Mouse (Mus musculus): ENCODE data around the gene Tceanc2. TPM values are rescaled to one million over a fixed set of nuclear protein-coding genes. Genes with fewer than 3 reads are reported as not detected.

Tceanc2 gene
- polyA plus RNA-seq, 1 experiment from 2014 or later: 28.8 TPM

DNA sequence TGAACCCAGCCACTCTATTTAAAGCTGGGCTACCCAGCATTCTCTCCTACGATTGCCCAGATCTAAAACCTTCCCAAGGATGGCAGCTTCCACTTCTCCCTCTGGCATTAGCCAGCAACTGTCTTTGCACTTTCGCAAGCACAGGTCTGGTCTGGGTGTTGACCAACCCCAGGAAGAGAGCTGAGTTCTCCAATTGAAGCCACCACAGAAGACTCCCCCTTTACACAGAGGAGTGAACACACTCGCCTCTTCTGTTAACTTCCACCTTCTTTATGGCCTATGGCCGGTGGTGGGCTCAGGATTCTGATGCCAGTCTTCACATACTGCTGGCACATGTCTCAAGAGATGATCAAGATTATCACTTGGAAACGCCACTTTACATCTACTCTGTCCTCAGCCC, 11.1 kb downstream of the Tceanc2 start:
- H3K9ac ChIP-seq: no peak overlapping the region
- 88% methylated on average over 5 of the region's 5 CpGs for WGBS
- no peak for ATAC-seq (ENCODE audit: low FRiP score, low read depth)
- no peak overlapping the region for H3K4me3 ChIP-seq
- H3K9me3 ChIP-seq: no peaks in the 10 kb centered on the region
- H3K4me1 ChIP-seq: no peaks in the 10 kb centered on the region; the same call in 1 of the 2 replicates
- no peak overlapping the region for H3K27ac ChIP-seq
- peaks cover 15% of the 10 kb centered on the region; the same call in 1 of the 2 replicates for H3K36me3 ChIP-seq
- H3K27me3 ChIP-seq (replicated peaks): no peaks in the 10 kb centered on the region
- H3K4me2 ChIP-seq (replicated peaks): no peak overlapping the region

GRCm38 (mm10) chr4:107166700-107167099, 12.2 kb downstream of the Tceanc2 start:
- Histone ChIP-seq H3K27ac (no peak overlapping the region), H3K4me2 (replicated peaks) (no peak overlapping the region), H3K4me1 (no peaks in the 10 kb centered on the region; the same call in 1 of the 2 replicates), H3K9me3 (no peaks in the 10 kb centered on the region), H3K4me3 (no peak overlapping the region), H3K36me3 (peaks cover 9% of the 10 kb centered on the region; the same call in 1 of the 2 replicates), H3K27me3 (replicated peaks) (no peaks in the 10 kb centered on the region), H3K9ac (no peak overlapping the region)
- WGBS: 91% methylated on average over 5 of the region's 5 CpGs
- no peak for ATAC-seq (ENCODE audit: low FRiP score, low read depth)

- H3K27ac ChIP-seq: no peak overlapping the region
Observed at GRCm38 (mm10) chr4:107163756-107164587, 14.9 kb downstream of the Tceanc2 start.

DNA sequence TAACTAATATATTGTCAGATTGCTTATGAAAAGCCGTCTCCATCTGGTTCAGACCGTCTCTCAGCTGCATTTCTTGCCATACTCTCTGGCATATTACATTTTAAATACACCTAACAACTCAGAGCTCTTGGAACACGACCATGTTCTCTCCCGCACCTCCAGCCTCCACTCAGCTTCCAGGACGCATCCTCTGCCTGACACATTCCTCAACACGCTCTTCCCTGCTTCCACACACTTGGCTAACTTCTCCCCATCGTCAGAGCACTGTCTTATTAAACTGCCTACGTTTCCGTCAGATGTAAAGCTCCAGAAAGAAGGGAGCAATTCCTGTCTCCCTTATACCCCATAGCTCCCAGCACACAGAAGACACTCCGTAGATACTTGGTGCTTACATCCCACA, 15.6 kb downstream of the Tceanc2 start:
- H3K27ac ChIP-seq: no peak overlapping the region
- 86% methylated on average over 10 of the region's 10 CpGs for WGBS
- no peaks in the 10 kb centered on the region; the same call in 1 of the 2 replicates for H3K4me1 ChIP-seq
- peaks cover 16% of the 10 kb centered on the region for H3K36me3 ChIP-seq
- no peak overlapping the region for H3K9ac ChIP-seq
- H3K4me2 ChIP-seq (replicated peaks): no peak overlapping the region
- no peak overlapping the region for H3K4me3 ChIP-seq
- no peak for ATAC-seq (ENCODE audit: low FRiP score, low read depth)
- H3K27me3 ChIP-seq (replicated peaks): no peaks in the 10 kb centered on the region
- no peaks in the 10 kb centered on the region for H3K9me3 ChIP-seq

More at GRCm38 (mm10) chr4:107163756-107164587, 14.9 kb downstream of the Tceanc2 start:
- Histone ChIP-seq H3K9ac (no peak overlapping the region), H3K4me1 (no peaks in the 10 kb centered on the region; the same call in 1 of the 2 replicates), H3K27me3 (replicated peaks) (no peaks in the 10 kb centered on the region), H3K4me3 (no peak overlapping the region), H3K9me3 (no peaks in the 10 kb centered on the region), H3K4me2 (replicated peaks) (no peak overlapping the region), H3K36me3 (peaks cover 16% of the 10 kb centered on the region)
- 47% methylated on average over 9 of the region's 9 CpGs for WGBS
- peak; percentile 77 for ATAC-seq (ENCODE audit: low FRiP score, low read depth)

DNA sequence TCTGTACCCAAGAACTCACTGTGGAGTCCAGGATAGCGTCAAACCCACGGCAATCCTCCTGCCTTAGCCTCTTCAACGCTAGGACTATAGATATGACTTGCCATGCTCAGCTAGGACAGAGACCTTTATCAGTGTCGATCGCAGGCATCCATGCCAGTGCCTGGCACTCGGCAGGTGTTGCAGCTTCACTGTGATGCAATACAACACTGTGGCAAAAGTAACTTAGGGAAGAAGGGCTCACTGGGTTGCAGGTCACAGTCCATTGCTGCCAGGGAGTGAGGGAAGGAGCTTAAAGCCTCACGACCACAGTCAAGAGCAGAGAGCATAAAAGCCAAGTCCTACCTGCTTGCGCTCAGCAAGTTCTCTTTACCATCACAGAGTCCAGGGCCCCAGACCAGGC, 18.7 kb downstream of the Tceanc2 start:
- Histone ChIP-seq H3K9ac (no peak overlapping the region), H3K4me2 (replicated peaks) (no peak overlapping the region), H3K27me3 (replicated peaks) (no peaks in the 10 kb centered on the region), H3K4me1 (no peaks in the 10 kb centered on the region; the same call in 1 of the 2 replicates), H3K36me3 (peaks cover 20% of the 10 kb centered on the region), H3K9me3 (no peaks in the 10 kb centered on the region), H3K4me3 (no peak overlapping the region), H3K27ac (no peak overlapping the region)
- WGBS: 93% methylated on average over 8 of the region's 8 CpGs
- no peak for ATAC-seq (ENCODE audit: low FRiP score, low read depth)

DNA sequence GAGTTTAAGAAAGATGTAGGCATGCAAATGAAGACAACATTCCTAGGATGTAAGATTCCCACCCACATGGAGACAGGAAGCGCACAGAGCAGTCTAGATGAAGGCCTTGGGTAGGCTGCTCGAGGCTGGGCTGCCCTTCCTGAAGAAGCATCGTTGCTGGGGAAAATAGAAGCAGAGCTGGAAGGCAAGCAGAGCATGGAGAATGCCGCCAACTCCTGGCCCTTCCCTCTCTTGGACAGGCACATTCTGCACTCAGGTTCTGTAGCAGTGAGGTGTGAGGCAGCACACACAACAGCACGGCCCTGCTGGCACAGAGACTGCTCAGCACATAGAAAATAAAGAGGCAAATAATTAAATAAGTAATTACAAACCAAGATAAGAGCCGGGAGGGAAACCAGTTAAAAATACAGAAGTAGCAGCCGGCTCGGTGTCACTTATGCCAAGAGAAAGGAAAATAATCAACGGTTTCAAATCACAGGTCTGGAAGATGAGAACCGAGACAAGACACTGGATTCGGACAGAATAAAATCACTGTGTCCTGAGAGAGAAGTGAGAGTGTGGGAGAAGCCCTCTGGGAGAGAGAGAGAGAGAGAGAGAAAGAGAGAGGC, 19.6 kb downstream of the Tceanc2 start:
- 88% methylated on average over 11 of the region's 11 CpGs for WGBS
- no peak for ATAC-seq (ENCODE audit: low FRiP score, low read depth)
- Histone ChIP-seq H3K36me3 (peaks cover 23% of the 10 kb centered on the region), H3K4me2 (replicated peaks) (no peak overlapping the region), H3K27me3 (replicated peaks) (no peaks in the 10 kb centered on the region), H3K9me3 (no peaks in the 10 kb centered on the region), H3K4me1 (no peaks in the 10 kb centered on the region; the same call in 1 of the 2 replicates), H3K9ac (no peak overlapping the region), H3K4me3 (no peak overlapping the region), H3K27ac (no peak overlapping the region)

DNA sequence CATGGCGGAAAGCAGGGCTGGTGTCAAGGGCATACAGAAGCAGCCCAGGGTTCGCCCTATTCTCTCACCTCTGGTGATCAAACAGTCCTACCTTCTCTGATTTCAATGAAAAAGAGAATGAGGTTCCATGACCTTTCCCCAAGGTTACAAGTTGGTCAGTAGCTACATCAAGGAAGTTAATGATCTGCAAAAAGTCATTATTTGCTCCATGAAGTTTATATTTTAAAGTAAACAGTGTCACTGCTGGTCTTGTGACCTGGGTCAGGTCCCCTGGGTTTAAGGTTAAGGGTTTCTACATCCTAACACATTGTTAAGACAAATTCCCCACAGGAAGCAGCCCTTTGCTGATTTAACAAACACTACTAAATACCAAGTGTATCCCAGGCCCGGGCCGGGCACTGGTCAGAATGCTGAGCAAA, 21.9 kb downstream of the Tceanc2 start:
- ATAC-seq (ENCODE audit: low FRiP score, low read depth): no peak
- H3K27me3 ChIP-seq (replicated peaks): no peaks in the 10 kb centered on the region
- no peak overlapping the region for H3K4me2 ChIP-seq (replicated peaks)
- H3K4me3 ChIP-seq: no peak overlapping the region
- 85% methylated on average over 4 of the region's 4 CpGs for WGBS
- H3K9me3 ChIP-seq: no peaks in the 10 kb centered on the region
- H3K9ac ChIP-seq: no peak overlapping the region
- H3K27ac ChIP-seq: no peak overlapping the region
- H3K36me3 ChIP-seq: peaks cover 23% of the 10 kb centered on the region
- H3K4me1 ChIP-seq: no peaks in the 10 kb centered on the region

GRCm38 (mm10) chr4:107152571-107152970, 26.3 kb downstream of the Tceanc2 start:
- Histone ChIP-seq H3K9me3 (no peaks in the 10 kb centered on the region), H3K36me3 (peaks cover 7% of the 10 kb centered on the region), H3K4me1 (no peaks in the 10 kb centered on the region), H3K9ac (no peak overlapping the region), H3K27ac (no peak overlapping the region), H3K27me3 (replicated peaks) (no peaks in the 10 kb centered on the region), H3K4me3 (no peak overlapping the region), H3K4me2 (replicated peaks) (no peak overlapping the region)
- no peak for ATAC-seq (ENCODE audit: low FRiP score, low read depth)
- WGBS: 81% methylated on average over 8 of the region's 8 CpGs

GRCm38 (mm10) chr4:107150991-107151390, 27.9 kb downstream of the Tceanc2 start:
- H3K27me3 ChIP-seq (replicated peaks): no peaks in the 10 kb centered on the region
- 84% methylated on average over 6 of the region's 6 CpGs for WGBS
- H3K4me3 ChIP-seq: no peak overlapping the region
- H3K36me3 ChIP-seq: peaks cover 15% of the 10 kb centered on the region
- no peaks in the 10 kb centered on the region for H3K4me1 ChIP-seq
- no peak overlapping the region for H3K27ac ChIP-seq
- H3K9ac ChIP-seq: no peak overlapping the region
- H3K4me2 ChIP-seq (replicated peaks): no peak overlapping the region
- no peaks in the 10 kb centered on the region for H3K9me3 ChIP-seq
- no peak for ATAC-seq (ENCODE audit: low FRiP score, low read depth)

GRCm38 (mm10) chr4:107143511-107143910, 35.4 kb downstream of the Tceanc2 start:
- no peak overlapping the region for H3K9ac ChIP-seq
- WGBS: 90% methylated on average over 8 of the region's 8 CpGs
- ATAC-seq (ENCODE audit: low FRiP score, low read depth): no peak
- no peak overlapping the region for H3K4me2 ChIP-seq (replicated peaks)
- H3K27me3 ChIP-seq (replicated peaks): no peaks in the 10 kb centered on the region
- peaks cover 25% of the 10 kb centered on the region for H3K4me1 ChIP-seq
- no peak overlapping the region for H3K4me3 ChIP-seq
- peaks cover 16% of the 10 kb centered on the region for H3K36me3 ChIP-seq
- no peak overlapping the region for H3K27ac ChIP-seq
- no peaks in the 10 kb centered on the region for H3K9me3 ChIP-seq

DNA sequence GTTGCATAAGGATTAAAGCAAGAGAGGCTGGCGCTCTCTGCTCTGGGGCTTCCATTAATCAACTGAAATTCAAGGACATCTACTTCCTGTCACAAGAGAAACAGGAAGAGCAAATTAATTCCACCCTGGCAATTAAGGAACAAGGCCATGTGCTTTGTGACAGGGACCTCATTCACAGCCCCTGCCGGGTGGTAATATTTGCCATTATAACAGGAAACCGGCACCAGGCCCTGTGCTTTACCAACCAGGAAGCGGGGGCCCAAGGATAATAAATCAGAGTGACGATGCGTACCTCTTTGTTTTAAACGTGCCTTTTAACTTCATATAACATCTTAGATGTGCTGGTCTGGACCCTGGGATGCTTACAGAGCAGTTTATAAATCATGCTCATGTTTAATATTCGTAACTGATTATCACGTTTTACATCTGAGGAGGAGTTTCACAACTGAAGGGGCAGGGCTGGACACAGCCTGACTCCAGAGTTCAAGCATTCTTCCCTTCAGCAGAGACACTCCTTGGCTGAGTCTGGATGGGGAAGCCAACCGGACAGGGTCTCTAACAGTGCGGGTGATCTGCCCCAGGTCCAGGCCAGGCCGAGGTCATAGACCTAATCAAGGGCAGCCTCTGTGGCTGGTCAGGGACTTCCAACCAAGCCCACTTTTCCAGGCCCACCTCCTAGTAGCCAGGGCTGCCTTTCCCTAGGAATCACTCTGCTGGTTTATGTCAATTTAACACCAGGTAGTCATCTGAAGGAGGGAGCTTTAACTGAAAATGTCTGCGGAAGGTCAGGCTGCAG, 38.9 kb downstream of the Tceanc2 start:
- H3K9ac ChIP-seq: no peak overlapping the region
- H3K27me3 ChIP-seq (replicated peaks): no peaks in the 10 kb centered on the region
- H3K4me2 ChIP-seq (replicated peaks): 0 out of 2 replicates have a peak overlapping the region, but pooled peaks have one; percentile 3
- H3K4me3 ChIP-seq: no peak overlapping the region
- ATAC-seq (ENCODE audit: low FRiP score, low read depth): 0 out of 2 replicates have a peak, but pooled peaks have one; percentile 46
- no peaks in the 10 kb centered on the region for H3K9me3 ChIP-seq
- peaks cover 3% of the 10 kb centered on the region; the same call in 1 of the 2 replicates for H3K36me3 ChIP-seq
- peaks cover 35% of the 10 kb centered on the region for H3K4me1 ChIP-seq
- WGBS: 35% methylated on average over 13 of the region's 13 CpGs
- H3K27ac ChIP-seq: 0 out of 2 replicates have a peak overlapping the region, but pooled peaks have one; percentile 3

Data from neural tube, embryonic 12.5 days (tissue).